Mouse (Mus musculus) retina, postnatal 1 day (tissue): ENCODE measurements around the gene Calhm2.
"Not testable (repeated sequence)": the region's sequence is repeated elsewhere in the genome, so short reads cannot be mapped to it uniquely, and the experiment has no call there.

ENCODE experiments used
- DNase-seq: peaks from one replicate; pipeline ENCODE4 v3.0.0-alpha.2; 2012

Gene Calhm2

DNA sequence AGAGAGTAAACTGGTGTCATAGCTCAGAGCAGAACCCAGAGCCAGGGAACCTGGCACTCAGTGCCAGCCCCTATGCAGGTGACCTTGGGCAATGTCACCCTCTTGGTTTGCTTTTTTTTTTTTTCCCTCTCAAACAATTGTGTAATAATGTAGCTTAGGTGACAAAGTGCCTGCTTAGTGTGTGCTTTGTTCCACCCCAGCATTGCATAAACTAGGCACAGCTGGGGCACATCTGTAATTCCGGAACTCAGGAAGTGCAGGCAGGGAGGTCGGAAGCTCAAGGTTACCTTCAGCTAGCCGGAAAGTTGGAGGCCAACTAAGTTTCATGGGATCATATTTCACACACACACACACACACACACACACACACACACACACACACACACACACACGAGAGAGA is 11.8 kb upstream of the Calhm2 start:
- DNase-seq: no peak

GRCm38 (mm10) chr19:47148267-47148847 is 10.3 kb upstream of the Calhm2 start:
- DNase-seq: no peak

DNA sequence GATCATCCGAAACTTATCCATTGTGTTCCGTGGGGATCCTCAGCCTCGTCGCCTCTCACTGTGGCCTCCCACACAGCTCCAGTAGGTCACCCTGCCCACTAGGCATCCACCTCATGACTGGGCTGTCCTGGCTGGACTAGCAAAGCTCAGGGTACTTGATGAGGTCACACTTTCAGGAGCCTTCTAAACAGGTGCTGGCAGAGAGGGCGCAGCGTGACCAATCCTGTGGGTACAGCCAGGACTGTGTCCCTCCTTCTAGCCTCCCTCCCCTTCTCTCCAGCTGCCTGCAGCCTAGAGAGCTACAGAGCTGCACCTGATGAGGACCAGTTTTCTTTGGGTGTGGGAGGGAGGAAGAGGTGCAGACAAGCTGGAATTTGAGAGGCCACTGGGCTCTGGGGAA is 6.1 kb upstream of the Calhm2 start, which contains the start of gene Calhm1:
Calhm1 (minus strand) TSS at position 101 of the 400 bp plus-strand sequence.
- no peak for DNase-seq

DNA sequence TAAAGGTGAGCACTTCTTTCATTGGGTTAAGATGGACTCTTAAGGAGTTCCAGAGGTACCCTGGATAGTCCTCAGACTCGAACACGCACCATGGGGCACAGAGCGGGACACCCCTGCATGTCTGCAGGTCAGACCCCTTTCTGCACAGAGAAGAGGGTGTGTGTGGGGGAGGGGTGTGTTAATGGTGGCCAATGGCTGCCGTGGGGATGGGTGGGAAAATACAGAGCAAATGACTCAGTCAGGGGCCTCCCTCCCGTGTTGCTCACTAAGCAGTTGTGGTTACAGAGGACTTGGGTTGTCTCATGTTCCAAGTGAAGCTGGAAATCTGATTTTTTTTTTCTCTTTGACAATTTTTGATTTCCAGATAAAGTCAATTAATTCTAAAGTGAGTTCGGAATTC is 4.3 kb upstream of the Calhm2 start:
- no peak for DNase-seq

DNA sequence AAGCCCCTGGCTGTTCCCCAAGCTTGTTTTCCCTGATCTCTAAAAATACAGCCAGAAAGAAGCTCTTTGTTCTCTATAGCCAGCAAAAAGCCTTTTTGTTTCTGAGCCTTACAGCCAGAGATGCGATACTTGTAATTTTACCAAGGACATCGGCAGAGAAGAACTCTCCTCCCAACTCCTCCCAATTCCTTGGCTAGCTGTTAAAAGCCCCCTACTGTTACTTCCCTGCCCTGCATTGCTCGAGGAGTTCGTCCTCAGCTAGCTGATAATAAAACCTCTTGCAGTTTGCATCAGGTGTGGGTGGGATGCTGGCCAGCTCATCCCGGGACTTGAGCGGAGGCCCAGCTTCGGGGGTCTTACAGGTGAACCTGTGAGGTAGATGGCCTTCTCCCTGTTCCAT is 1.5 kb upstream of the Calhm2 start:
- not testable (repeated sequence) for DNase-seq

DNA sequence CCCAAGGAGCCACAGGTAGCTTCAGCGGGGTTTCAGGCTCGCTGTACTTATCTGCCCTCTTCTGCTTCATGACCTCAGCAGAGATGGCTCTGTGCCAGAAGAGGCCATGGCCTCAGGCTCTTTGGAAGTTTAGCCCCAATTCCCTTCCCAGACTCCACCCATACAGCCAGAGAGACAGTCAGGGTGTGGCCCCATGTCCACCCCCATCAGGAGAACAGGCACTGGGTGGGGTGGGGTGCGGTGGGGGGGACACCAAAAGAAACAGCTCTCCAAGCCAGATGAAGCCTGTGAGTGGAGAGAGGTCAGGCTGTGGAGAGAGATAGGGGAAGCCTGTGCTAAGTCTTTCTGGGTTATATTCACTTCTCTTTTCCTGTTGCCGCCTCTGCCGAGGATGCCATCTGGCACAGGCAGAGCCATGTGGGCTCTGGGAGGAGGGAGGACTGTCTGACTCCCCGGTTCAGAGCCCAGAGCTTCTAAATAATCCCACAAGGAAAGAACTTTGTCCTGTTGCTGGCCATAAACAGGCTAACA is 978 bp downstream of the Calhm2 start:
- peak; percentile 81 for DNase-seq

DNA sequence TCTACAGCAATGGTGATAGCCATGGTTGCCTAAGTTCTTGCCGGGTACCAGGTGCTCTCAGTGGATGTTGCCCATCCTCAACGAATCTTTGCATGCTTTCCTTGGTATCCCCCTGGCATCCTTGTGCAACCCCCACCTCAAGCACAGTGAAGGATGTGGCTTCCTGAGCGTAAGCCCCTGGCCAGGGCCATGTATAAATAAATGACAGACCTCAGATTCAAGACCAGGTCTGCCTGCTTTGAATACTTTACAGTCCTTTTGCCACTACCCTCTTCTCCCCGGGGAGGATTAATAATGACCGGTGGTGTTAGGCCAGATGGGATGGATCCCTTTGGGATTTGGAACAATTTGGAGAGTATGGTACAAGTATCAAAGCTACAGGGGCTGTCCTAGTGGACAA is 1.9 kb downstream of the Calhm2 start:
- no peak for DNase-seq

- DNase-seq: no peak
Measured at GRCm38 (mm10) chr19:47135568-47135967, 2.5 kb downstream of the Calhm2 start.

DNA sequence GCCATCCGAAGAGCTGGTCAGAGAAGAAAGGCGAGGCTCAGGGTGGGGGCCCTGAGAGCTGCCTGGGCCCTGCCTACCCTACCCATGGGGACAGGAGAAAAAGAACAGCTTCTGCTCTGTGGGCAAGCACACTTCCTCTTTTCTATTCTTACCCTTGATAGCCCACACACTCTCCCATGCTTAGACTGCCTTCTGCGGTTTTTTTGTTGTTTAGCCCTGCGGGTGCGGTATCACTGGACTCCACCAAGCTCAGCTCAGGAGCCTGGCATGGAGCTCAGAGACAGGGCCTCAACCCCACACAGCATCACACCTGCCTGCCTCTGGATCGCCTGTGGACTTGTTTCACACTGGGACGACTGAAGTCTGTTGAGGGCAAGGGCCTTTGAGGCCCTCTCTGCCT is 4.9 kb downstream of the Calhm2 start:
- no peak for DNase-seq

DNA sequence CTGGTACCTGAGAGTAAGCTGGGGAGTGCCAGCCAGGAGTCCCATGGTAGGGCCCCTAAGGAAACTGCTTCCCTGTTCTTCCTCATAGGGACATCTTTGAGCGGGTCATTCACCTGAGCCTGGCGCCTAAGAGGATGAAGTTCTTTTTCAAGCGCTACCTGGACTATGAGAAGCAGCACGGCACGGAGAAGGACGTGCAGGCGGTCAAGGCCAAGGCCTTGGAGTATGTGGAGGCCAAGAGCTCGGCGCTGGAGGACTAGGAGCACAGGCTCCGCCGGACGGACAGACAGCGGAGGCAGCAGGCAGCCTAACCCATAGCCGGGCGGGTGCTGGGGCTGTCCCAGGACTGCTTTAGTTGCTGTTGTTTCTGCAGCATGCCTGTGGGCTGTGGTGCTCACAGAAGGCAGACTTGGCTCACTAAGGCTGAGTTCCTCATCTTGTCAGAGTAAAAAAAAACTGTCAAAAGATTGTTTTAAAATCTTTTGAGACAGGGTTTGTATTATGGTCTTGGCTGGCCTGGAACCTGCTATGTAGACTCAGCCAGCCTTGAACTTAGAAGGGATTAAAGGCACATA is 7.5 kb downstream of the Calhm2 start:
- DNase-seq: no peak

DNA sequence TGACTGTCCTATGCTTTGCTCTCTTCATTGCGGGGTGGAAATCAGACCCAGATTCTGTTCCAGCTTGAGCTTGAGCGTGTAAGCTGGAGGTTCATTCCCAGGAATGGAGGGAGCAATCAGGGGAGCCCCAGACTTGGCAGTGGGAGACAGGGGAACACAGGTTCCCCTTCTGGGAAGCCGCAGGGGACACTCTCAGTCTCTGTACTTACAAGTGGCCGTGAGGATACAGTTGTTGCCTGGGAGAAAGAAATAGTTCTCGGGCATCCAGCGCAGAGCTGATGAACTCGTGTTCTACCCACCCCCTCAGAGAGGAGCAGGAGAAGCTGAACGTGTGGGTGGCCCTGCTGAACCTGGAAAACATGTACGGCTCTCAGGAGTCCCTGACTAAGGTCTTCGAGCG is 9.3 kb downstream of the Calhm2 start:
- no peak for DNase-seq

GRCm38 (mm10) chr19:47128164-47128563 is 9.9 kb downstream of the Calhm2 start:
- DNase-seq: no peak

DNA sequence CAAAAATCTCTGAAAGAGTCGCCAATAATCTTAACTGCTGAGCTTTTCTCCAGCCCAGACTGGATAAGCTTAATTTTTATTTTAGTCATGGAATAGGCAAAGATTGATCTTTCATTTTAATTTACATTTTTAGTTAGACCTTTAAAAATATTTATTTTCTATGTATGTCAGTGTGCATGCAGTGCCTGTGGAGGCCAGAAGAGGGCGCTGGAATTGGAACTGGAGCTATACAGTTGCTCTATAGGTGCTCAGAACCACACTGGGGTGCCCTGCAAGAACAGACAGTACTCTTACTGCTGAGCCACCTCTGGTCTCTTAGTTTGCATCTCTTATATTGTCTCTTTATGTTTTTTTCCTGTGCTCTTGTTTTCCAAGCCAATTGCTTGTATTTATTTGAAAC is 15.3 kb downstream of the Calhm2 start:
- DNase-seq: peak; percentile 57

DNA sequence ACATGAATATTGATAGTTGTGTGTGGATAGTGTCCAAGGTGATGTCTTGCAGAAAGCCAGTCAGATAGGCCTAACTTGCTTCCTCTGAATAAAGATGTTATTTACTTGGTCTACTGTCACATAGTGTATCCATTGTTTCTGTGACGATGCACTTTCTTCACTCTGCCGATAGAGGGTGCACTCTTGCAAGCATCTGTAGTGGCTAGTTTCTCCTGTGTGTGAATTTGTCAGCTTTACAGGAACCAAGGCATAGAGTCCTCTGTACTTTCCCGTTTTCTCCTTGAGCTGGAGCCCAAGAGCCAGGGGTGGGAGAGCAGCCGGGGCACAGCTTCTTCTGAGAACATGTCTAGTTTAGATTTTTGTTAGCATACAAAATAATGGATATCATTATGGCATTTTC is 17.0 kb downstream of the Calhm2 start:
- peak; percentile 71 for DNase-seq

GRCm38 (mm10) chr19:47118634-47119033 is 19.5 kb downstream of the Calhm2 start:
- no peak for DNase-seq

DNA sequence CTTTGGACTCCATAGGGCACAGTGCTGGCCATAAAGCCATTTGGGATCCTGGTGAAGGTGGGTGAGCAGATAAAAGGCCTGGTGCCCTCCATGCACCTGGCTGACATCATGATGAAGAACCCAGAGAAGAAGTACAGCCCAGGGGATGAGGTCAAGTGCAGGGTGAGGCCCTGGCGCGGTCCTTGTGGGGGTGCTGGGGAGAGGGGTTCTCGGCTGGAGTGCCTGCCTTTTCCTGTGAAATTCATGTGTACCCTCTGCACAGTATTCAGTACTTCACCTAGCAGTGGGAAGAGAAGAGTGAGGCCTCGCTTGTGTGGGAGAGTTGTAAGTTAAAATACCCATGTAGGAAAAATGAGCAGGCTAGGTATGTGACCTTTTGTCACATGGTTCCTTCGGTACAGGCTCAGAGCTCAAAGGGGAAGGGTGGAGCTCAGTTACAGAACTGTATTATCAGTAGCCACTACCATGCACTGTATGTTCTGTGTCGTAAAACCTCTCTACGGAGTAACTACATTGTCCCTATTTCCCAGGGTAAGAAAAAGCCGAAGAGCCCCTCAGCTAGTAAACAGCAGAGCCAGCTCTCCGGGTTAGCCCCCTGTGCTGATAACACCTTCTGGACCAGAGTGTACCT is 33.3 kb downstream of the Calhm2 start:
- DNase-seq: no peak

GRCm38 (mm10) chr19:47101080-47101479 is 37.0 kb downstream of the Calhm2 start:
- DNase-seq: no peak

DNA sequence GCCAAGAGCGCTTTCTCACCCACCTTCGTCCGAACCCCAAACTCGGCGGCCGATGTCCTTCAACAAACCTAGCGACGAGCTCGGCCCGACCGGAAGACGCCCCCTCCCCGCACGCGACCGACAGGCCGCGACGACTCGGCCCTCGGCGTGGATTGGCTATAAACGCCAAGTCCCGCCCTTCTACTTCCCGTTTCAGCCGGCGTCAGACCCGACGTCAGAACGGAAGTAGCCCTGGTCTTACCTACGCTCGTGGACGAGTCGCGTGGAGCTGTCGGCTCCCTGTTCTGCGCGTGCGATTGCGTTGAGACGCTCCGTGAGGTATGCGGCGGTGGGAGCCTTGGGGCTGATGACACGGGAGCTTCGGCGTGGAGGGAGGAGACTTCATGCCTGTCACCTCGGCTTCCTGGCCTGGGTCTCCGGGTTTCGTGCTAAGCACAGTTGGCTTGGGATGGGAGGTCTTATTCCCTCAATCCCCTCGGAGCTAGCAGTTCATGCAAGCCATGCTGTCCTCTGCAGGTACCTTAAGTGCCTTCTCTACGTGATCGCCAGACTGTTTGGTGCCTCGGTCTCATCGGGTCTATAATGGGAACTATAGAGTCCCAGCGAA is 47.4 kb downstream of the Calhm2 start, which contains the start of the genes Usmg5 and Pdcd11:
Usmg5 (minus strand) TSS at position 98 of the 607 bp plus-strand sequence.
Pdcd11 (plus strand) TSS at position 219 of the 607 bp plus-strand sequence.
- DNase-seq: peak; percentile 98

GRCm38 (mm10) chr19:47089718-47090525 is 48.2 kb downstream of the Calhm2 start:
- DNase-seq: no peak

- no peak for DNase-seq
Measured at GRCm38 (mm10) chr19:47088226-47088625, 49.9 kb downstream of the Calhm2 start.

DNA sequence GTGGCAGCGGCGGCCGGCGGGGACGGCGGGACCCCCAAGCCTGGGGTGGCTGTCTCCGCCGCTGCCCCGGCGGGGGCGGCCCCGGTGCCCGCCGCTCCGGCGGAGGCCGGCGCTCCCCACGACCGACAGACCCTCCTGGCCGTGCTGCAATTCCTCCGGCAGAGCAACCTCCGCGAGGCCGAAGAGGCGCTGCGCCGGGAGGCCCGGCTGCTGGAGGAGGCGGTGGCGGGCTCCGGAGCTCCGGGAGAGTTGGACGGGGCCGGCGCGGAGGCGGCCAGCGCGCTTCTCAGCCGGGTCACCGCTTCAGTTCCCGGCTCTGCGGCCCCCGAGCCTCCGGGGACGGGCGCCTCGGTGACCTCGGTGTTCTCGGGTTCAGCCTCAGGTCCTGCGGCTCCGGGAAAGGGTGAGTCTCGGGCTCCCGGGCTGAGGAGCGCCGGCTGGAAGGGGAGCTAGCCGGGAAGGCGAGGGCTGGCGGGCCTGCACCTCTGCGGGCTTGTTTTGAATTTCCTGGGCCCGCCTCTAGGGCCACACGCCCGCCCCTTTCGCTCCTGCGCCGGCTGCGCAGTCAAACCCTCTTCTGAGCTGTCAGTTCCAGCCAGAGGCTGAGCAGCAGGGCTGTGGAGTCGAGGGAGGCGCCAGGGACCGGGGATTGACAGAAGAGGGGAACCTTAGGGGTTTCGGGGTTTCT is 70.0 kb downstream of the Calhm2 start:
- DNase-seq: peak; percentile 91
